Mouse (Mus musculus): ENCODE results near the gene Zc3h15.

Zc3h15 gene

DNA sequence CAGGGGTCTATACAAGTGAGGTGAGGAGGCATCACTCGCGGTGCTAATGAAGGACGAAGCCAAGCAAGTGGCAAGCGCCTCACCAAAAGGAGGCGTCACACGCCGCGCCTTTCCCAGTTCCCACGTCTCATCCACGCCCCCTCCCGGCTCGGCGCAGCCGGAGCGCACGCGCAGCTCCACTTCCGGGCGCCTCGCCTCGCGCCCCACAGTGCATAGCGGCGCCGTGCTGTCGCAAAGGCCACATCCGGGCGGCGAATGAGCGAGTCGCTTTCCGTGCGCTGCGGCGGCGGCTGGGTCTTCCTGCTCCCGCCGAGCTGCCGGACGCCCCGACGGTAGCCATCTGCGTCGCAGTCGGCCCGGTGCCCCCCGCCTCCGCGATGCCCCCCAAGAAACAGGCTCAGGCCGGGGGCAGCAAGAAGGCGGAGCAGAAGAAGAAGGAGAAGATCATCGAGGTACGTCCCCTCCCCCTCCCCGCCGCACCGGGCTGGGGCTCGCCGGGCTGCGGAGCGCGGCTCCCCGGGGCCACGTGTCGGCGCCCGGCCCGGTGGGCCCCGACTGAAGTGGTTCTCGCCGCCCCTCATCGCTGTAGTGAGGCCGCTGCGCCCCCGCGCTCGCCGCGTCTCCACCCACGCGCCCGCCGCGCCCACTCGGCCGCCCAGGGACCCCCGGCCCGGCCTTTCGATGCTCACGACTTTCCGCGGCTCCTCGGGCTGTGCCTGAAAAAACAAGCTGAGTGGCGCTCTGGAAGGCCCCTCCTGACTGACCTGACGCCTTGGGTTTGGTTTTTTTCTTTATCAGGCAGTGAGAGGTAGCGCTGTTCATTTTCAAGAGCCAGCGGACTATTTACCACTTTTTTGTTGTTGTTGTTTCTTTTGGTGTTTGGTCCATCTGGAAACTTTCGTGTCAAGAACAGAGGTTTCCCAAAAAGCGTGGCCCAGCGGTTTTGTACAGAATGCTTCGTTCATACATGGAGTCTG, at the start of gene Zc3h15:
Zc3h15 (plus strand) TSS at position 160 of the 977 bp plus-strand sequence.
- in situ Hi-C loops (cut with MseI, MboI) = no loop called here

DNA sequence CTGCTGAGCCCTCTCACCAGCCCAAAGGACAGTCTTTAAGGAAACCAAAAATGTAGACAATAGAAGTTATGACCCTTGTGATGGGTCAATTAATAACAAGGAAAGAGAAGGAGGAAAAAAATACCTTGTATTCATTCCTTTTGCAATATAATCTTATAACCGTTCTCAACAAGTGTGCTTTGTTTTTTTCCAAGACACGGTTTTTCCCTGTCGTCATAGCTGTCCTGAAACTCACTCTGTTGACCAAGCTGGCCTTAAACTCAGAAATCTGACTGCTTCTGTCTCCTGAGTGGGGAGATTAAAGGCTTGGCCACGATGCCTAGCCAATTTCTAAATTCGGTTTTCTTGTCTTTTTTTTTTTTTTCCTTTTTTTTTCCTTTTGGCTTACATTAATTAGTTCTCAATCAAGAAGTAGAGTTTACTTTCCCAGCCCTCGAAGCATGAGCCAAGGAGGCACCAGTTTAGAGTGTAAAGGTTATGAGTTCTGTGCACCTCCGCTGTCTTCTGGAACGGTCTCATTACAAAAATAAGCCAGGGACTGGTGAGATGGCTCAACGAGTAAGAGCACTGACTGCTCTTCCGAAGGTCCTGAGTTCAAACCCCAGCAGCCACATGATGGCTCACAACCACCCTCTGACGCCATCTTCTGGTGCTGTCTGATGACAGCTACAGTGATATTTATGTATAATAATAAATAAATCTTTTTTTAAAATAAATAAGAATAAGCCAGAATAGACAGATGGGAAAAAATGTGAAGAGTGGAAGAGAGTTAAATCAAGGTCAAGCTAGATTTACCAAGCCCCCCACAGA, 23.5 kb upstream of the Zc3h15 start:
- in situ Hi-C loops (cut with MseI, MboI) = no loop called here

DNA sequence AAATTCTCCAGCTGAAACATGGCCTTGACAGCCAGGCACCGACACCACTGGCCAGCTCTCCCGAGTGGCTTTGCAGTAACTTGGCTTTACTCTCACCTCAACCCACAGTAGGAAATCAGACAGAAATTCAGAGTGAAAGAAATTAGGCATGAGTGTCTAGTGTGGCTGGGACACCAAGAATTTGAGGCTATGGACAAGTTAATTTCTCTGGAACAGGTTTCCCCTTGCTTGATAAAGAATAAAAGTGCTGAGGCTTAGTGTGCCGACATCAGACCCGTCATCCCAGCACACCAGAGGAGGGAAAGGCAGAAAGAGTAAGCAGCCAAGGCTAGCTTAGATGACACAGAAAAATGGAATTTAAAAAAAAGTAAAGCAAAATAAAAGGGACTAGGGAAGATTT, 22.7 kb upstream of the Zc3h15 start:
- in situ Hi-C loops (cut with MseI, MboI) = no loop called here

DNA sequence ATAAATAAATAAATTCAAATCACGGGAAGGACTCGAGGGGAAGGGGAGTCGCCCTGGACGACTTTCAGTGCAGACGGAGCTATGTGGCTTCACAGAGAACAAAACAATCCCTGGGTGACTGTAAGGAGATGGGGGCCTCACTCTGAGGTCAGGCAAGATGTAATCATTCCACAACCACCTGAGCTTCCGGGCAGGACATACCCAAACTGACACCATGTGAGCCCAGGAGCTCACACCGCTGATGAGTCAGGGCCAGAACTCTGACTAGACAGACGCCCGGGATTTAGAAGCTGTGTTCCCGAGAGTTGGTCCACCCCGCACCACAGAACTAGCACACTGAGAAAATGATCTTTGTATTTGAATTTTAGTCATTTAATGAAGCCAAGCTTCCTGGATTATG, 21.4 kb upstream of the Zc3h15 start:
- in situ Hi-C loops (cut with MseI, MboI) = no loop called here

DNA sequence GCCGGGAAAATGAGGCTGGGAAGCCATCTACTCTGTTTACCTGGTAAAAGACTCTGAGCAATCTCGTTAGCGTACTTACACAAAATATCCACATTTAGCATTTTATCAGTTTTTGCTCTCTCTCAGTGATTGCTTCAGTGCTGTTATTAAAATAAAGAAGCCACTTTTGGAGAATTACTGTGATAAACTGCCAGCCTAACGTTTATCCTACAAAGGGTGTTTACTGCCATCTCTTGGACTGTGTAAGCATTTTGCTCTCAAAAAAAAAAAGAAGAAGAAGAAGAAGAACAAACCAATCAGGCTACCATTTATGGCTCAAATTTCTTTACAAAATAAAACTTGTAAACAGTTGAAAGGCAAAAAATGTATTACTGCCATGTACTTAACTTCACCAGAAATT, 20.2 kb upstream of the Zc3h15 start:
- in situ Hi-C loops (cut with MseI, MboI) = no loop called here

DNA sequence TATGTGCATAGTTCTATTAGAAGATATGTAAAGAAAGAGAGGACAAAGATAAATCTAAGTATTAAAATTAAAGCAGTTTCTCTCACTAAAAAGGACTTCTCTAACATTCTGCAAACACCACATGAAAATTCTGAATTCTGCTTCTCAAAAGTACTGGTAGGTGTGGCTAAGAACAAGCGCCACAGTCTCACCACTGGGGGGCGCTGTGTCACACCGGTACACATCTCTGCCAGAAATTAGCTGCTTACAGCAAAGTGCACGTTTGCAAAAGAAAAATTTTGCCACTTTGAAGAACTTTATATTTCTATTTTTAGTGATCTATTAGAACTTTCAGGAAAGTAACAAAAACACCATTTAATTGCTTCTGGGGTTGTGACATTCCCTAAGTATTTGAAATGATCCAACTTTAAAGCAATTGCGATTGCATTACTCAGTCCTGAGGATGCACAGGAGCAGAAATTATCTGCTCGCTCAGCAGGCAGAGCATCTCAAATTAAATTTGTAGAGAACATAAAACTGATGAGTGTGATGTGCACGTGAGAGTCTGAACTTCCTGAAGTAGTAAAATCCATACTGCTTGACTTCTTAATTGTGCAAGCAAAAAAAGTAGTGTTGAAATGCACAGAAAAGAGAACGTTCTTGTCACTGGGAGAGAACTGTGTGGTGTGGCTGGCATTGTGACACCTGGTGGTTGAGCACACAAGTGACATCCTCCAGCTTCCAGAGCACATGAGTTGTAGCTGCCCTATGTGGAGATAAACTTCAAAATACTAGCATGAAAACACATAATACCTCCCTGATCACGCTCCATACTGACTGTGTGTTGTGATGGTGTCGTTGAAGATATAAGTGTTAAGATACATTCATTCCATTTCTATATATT, 18.8 kb upstream of the Zc3h15 start:
- in situ Hi-C loops (cut with MseI, MboI) = no loop called here

DNA sequence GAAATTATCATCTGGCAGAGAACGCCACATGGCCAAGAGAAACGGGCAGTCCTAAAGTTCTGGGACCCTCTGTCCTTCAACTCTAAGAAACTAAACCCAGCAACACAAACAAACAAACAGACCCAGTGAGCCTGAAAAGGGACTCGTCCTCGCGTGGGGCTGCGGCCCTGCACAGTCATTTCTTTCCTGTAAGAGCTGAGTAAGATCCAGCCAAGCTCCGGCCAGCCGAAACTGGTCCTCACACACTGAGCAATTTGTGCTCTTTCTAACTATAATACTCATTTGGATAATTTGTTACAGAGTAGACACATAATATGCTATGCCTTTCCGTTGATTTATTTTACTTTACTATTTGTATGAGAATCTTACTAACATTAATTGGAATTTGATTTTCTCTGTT, 17.4 kb upstream of the Zc3h15 start:
- in situ Hi-C loops (cut with MseI, MboI) = no loop called here

DNA sequence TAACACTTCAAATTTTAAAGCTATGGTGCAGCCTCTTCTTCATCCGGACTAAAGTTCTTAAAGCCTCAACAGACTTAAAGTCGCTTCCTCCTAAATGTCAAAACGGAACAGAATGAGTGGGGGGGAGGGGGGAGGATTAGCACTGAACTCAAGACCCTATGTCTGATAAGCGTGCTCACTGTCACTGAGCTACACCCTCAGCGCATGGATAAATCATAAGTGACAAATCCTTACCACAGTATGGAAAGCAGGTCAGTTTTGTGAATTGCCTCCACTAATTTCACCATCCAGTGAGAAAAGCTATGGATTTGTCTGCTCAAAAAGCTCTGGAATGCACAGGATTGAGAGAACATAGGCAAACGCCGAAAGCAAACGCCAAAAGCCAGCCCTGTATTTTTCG, 16.7 kb upstream of the Zc3h15 start:
- in situ Hi-C loops (cut with MseI, MboI) = no loop called here

DNA sequence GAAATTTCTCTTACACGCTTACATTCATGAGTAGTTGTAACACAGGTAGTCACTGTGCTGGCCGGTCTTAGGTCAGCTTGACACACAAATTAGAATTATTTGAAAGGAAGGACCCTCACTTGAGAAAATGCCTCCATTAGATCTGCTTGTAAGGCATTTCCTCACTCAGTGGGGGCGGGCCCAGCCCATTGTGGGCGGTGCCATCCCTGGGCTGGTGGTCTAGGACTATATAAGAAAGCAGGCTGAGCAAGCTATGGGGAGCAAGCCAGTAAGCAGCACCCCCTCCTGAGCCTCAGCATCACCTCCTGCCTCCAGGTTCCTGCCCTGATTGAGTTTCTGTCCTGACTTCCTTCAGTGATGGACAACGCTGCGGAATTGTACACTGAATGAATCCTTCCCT, 16.3 kb upstream of the Zc3h15 start:
- in situ Hi-C loops (cut with MseI, MboI) = no loop called here

DNA sequence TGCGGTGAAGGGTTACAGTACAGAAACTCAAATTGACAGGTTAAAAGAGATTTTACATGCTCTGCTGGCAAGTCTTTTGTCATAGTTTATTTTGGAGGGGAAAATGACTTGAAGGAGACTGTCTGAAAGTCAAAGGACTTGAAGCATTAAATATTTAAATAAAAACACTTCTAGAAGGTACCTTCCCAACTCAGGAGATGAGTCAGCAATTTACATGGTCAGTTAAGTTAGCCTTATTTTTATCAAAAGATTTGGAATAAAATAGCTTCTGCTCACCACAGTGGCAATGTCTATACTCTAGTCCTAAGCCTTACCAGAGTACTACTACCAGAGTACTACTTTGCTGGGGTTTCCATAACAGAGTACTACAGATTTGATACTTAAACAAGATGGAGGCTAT, 2.2 kb upstream of the Zc3h15 start:
- in situ Hi-C loops (cut with MseI, MboI) = no loop called here

DNA sequence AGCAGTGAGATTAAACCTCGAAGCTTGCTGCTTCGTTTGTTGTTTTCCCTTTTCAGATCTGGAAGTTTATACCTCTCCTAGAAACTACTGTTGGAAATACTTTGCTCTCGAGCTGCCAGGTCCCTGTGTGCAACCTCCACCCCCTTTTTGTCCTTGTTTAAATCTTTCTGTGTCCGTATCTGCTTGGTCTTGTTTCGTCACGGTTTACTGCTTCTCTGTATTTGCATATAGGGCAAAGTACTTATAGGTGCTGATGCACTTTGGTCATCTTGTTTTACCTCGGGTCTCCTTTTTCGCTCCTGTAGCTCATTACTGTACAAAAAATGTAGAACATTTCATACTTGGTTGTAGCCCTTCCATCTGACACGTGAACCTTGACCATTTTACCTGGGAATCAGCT, 4.7 kb downstream of the Zc3h15 start:
- in situ Hi-C loops (cut with MseI, MboI) = no loop called here

DNA sequence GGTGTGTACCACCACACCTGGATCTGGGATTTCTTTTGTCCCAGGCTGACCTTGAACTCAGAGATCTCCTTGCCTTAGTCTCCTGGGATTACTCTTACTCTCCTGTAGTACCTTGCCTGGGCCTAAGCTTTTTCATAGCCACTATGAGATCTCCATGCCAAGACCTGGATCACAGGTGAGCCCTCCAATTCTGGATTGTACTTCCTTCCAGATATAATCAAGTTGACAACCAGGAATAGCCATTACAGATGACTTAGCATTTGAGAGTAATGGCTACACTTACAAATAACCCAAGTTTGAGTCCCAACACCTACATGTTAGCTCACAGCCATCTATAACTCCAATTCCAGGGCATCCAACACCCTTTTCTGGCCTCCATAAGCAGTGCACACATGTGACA, 8.4 kb downstream of the Zc3h15 start:
- in situ Hi-C loops (cut with MseI, MboI) = no loop called here

DNA sequence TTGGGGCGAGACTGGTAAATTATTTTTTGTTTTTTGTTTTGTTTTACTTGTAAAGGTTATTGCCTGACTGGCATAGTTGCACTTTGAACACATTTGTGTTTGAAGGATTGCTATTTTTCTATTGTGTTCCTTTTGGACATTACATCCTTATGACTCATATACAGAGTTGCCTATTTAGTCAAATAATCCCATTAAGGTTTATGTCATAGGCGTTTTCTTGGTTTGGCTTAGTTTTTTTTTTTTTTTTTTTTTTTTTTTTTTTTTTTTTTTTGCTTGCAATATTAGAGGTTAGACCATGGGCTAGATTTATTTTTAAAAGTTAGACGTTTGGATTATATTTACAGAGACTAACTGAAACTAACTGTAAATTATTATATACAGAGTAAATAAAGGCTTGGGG, 15.0 kb downstream of the Zc3h15 start:
- in situ Hi-C loops (cut with MseI, MboI) = no loop called here

DNA sequence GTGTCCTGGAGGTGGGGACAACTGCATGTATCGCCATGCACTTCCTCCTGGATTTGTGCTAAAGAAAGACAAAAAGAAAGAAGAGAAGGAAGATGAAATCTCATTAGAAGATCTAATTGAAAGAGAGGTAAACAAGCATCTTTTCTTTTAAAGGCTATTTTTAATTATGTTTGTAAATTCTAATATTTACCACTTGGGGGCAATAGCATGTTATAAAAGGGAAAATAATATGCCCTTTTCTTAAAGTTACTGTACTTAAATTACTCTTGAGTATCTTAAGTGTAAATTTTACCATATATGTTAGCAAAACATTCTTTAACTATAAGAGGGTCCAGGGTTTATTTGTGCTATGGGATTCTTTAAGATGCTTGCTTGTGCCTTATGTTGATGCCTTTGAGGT, 15.9 kb downstream of the Zc3h15 start:
- in situ Hi-C loops (cut with MseI, MboI) = loop anchor here in 1 of 2 experiments (10.0 kb wide), 1 partner anchor 115 kb away; no protein-coding TSS in a partner anchor

DNA sequence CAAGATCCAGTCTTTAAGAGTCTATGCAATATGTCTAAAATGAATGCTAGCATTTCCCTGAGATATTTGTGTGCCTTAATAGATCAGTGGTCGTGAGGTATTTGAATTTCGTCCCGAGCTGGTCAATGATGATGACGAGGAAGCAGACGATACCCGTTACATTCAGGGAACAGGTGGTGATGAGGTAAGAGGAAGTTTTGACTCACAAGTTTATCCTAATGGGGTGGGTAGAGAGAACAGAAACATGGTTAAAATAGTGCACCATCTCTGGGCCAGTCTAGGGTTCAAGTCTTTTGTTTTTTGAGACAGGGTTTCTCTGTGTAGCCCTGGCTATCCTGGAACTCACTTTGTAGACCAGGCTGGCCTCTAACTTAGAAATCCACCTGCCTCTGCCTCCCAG, 17.1 kb downstream of the Zc3h15 start:
- in situ Hi-C loops (cut with MseI, MboI) = loop anchor here in 1 of 2 experiments (10.0 kb wide), 1 partner anchor 113 kb away; no protein-coding TSS in a partner anchor

DNA sequence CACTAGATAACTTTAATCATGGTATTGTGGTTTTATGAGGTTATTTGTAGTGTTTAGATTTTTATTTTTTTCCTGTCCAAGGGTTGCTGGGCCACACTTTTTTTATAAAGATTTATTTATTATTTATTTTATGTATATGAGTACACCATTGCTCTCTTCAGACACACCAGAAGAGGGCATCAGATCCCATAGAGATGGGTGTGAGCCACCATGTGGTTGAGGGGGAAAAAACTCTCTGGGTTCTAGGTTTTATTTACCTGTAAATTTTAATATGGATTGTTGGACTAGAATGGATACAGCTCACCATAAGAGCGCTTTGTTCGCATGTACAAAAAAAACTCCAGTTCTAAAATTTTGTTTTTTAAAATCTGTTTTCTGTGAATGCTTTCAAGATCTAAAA, 20.8 kb downstream of the Zc3h15 start:
- in situ Hi-C loops (cut with MseI, MboI) = loop anchor here in 1 of 2 experiments (10.0 kb wide), 1 partner anchor 110 kb away; no protein-coding TSS in a partner anchor

DNA sequence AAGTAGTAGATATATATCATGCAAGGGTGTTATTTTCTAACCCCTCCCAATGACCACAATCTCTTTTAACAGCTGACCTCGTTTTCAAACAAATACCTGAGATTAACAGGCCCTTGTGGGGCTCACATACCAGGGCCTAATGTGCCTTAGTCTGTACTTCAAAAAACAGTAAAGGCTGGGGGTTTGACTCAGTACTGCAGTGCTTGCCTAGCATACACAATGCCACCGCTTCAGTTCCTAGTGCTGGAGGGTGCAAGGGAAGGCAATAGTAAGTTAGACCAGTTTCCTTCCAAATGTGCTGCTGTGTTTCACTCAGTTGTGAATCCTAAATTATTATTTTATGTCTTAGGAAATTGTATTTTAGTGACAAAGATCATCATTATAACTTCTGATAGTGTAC, 23.2 kb downstream of the Zc3h15 start:
- in situ Hi-C loops (cut with MseI, MboI) = loop anchor here in 1 of 2 experiments (10.0 kb wide), 1 partner anchor 107 kb away; no protein-coding TSS in a partner anchor

DNA sequence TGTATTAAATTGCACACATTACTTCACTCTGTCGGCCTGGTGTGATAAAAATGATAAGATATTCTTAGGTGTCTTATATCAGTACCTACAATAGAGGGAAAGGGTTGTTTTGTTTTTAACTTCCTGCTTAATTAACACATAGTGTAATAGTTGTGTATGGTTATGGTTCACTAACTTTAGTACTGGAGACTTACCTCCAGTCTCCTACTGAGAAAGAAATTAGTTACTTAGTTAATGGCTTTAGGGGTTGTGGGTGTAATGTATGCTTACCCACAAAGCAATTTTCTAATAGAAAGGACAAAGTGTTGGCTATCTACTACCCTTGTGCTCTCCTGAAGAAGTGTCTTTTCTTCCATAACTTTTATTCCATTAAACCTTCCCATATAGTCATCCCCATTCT, 23.8 kb downstream of the Zc3h15 start:
- in situ Hi-C loops (cut with MseI, MboI) = loop anchor here in 1 of 2 experiments (10.0 kb wide), 1 partner anchor 107 kb away; no protein-coding TSS in a partner anchor

DNA sequence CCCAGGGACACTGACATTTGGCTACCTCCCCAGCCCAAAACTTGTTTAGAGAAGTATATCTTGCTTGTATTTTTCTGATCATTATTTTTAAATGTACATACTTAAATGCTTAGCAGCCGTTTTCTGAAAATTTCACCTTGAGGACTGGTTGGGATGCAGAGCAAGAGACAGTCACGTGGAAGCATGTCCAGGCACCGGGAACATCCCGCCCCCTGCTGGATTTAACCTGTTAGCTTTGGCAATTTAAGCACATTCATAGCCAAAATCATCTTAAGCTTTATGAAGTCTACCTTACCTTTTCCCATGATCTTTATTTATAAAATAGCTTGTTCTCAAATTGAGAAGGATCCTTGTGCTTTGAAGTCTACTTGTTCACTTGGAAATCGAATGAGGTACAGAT, 25.8 kb downstream of the Zc3h15 start:
- in situ Hi-C loops (cut with MseI, MboI) = loop anchor here in 1 of 2 experiments (10.0 kb wide), 1 partner anchor 105 kb away; no protein-coding TSS in a partner anchor

DNA sequence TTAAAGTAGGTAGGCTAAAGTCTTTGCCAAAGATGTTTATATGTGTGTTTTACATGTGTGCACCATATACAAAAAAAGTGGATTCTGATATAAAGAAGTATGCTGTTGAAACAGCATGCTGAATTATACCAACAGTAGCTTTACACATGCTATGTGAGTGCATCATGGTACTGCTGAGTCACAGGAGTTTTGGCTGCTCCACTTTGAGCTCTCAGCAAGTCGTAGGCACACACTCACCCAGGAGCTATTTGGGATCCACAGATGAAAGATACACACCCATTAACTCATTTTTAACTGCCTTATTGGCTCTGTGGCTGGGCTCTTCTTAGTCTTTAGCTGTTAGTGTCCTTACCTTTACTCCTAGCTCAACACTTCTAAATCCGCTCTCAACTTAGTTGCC, 27.6 kb downstream of the Zc3h15 start:
- in situ Hi-C loops (cut with MseI, MboI) = no loop called here

DNA sequence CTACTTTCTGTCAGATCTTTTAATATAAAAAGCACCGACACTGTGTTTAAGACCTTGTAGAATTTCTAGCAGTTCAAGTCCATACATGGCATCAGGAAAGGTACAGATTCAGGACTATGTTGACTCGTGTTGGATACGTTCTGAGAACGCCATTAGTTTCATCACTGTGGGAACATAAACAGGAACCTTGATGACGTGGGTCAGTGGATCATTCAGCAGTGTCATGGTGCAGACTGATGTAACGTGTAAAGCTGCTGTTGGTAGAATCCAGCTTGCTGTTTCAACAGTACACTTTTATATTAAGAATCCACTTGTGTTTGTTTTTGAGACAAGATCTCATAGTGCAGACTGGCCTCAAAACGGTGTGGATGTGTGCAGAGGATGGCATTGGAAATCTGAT, 28.8 kb downstream of the Zc3h15 start:
- in situ Hi-C loops (cut with MseI, MboI) = no loop called here

Data from mouse trophoblast stem cell (cell line).